Mouse (Mus musculus) gastrocnemius, adult 2 months (tissue): ENCODE results near the gene Borcs8. TPM values are rescaled to one million over a fixed set of nuclear protein-coding genes. Genes with fewer than 3 reads are reported as not detected.

Experiments used
- DNase-seq: peaks from one replicate; pipeline ENCODE4 v3.0.0; 2022
- H3K27ac ChIP-seq: fragments of 200-600 bp; 2 replicates; pipeline ENCODE4 v1.8.1; 2022; ENCODE audit warnings: mild to moderate bottlenecking
- H3K4me3 ChIP-seq: fragments of 200-600 bp; 2 replicates; pipeline ENCODE4 v1.8.1; 2022; ENCODE audit warnings: mild to moderate bottlenecking, moderate library complexity
- CTCF ChIP-seq: fragments of 200-600 bp; IDR thresholded peaks from 2 replicates; pipeline ENCODE4 v1.8.1; 2022; ENCODE audit warnings: antibody characterized with exemption, mild to moderate bottlenecking, moderate library complexity
- intact Hi-C: fragments of 180-260 bp; cut with DNase I; formaldehyde crosslinking; loops from one replicate; pipeline ENCODE4 v1.15.1; 2025
- total RNA-seq, 2 experiments: library from RNA; stranded (reverse); gene quantifications; 2 replicates each; pipeline ENCODE4 v1.2.3; 2021

Borcs8 gene
- total RNA-seq, 2 experiments from 2014 or later = 11.6 to 14.8 TPM

DNA sequence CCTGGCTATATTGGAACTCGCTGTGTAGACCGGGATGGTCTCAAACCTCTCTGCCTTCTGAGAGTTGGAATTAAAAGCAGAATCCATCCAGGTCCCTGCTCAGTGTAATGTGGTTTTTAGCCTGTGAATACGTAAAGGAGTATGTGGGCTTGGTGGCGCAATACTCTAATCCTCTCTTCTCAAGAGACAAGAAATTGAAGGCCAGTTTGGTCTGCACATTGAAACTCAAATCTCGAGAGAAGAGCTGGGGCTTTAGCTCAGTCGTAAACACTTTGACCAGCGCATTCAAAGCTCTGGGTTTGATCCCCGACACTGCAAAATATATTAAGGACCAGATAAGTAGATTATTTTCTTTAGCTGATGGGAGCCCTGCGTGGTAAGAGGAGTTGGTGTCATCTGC lies 682 bp downstream of the Borcs8 start:
- TF ChIP-seq CTCF = no peak
- intact Hi-C loops = loop anchor here (2.0 kb wide), 1 partner anchor 33 kb away; the partner anchor contains the start of gene Tmem161a
- peak overlapping the region; percentile 94 for H3K4me3 ChIP-seq
- peak overlapping the region; percentile 94 for H3K27ac ChIP-seq
- DNase-seq = no peak

DNA sequence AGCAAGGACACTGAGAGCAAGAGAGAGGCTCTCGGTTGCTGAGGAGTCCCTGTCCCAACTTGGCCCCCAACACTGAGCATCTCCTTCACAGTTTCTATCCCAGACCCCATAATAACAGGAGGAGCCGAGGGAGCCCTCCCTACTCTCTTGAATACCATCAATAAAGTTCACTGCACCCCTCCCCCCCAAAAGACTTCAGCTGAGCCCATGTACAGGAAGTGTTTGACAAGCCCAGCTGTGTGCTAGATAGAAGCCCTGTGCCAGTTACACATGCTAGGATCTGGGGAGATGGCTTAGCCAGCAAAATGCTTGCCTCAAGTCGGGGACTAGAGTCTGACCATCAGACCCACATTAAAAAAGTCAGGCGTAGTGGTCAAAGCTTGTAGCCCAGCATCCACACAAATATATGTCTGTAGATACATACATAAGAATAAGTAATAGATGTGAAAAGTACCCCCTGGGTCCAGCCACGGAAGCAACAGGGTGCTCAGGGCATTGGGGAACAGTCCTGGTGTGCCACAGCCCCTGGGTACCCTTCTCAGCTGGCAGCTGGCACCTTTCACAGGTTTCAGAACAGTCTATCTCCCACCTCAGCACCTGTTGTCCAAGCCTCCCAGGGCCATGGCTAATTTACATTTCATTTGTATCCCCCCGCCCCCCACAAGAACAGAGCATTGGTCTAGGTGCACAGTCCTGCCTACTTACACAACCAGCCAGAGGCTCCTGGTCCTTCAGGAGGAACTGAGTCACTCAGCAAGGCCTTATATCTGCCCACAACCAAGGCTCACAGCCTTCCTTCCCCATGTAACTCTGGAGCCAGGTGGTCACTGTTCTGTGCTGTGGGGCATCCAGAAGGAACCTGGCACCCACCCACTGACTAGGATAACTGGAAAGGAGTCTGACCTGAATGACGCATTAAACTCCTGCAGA lies 8.6 kb downstream of the Borcs8 start:
- Histone ChIP-seq H3K4me3 (no peak overlapping the region), H3K27ac (no peak overlapping the region)
- no peak for TF ChIP-seq CTCF
- no peak for DNase-seq
- intact Hi-C loops = no loop called here

DNA sequence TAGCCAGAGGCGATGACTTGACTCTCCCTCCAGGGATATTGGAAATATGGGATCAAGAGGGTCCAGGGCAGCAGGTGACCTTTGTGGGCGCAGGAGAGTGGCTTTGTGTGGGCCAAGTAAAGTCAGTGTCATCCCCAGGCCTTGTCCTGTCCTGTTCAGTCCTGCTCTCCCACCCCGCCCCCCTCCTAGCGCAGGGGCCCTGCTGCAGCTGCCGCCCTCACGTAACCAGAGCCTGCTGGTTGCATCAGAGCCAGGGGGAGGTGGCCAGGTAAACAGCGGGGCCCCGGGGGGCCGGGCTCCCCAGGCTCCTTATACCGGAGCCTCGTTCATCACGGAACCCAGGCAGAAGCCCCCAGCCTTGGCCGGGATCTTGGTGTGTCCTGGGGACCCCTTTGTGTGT lies 10.9 kb downstream of the Borcs8 start:
- DNase-seq = peak; percentile 67
- intact Hi-C loops = no loop called here
- Histone ChIP-seq H3K4me3 (no peak overlapping the region), H3K27ac (peak overlapping the region; percentile 10; the same call in 1 of the 2 replicates)
- TF ChIP-seq CTCF = no peak

GRCm38 (mm10) chr8:70152537-70153257 lies 13.4 kb downstream of the Borcs8 start:
- Histone ChIP-seq H3K4me3 (no peak overlapping the region), H3K27ac (no peak overlapping the region)
- DNase-seq = peak; percentile 71
- no peak for TF ChIP-seq CTCF
- intact Hi-C loops = no loop called here

DNA sequence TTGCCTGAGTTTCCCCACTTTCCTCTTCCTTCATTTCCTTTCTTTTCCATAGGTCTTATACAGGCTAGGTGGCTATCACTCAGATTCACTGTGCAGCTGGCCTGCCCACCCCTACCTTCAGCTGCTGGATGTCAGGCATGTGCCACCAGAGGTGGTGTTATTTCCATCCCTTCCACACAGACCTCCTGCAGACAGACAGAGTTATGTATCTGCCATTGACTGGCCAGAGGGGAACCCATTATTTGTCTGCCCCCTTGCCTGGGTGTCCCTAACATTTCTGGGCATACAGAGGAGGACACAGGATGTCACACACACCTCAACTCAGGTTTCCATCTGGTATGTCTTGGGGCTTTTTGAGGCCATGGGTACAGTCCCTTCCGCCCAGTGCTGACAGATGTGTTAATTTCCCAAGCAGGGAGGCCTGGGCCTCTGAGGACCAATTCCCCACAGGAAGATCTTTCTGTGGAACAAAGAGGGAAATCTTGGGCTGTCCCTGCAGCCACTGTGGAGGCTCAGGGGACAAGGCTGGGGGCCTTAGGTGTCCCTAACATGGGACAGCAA lies 18.0 kb downstream of the Borcs8 start:
- TF ChIP-seq CTCF = no peak
- intact Hi-C loops = no loop called here
- H3K4me3 ChIP-seq = no peak overlapping the region
- no peak for DNase-seq
- H3K27ac ChIP-seq = no peak overlapping the region

- DNase-seq = peak; percentile 78
- Histone ChIP-seq H3K4me3 (peak overlapping the region; percentile 78), H3K27ac (peak overlapping the region; percentile 20; the same call in 1 of the 2 replicates)
- intact Hi-C loops = no loop called here
- no peak for TF ChIP-seq CTCF
Observed at GRCm38 (mm10) chr8:70158069-70158853, 19.0 kb downstream of the Borcs8 start.

DNA sequence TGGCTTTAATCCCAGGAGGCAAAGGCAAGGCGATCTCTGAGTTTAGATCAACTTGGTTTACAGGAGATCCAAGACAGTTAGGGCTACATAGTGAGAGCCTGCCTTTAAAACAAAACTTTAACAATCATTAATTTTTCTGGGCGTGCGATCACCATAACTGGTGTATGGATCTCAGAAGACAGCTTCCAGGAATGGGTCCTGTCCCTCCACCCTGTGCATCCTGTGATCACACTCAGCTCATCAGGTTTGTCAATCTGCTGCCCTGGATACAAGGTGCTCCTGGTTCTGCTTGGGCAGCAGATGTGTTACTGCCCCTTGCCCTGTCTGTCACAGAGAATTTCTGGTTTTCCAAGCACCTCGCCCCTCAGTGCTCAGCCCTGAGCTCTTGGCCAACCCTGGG lies 19.9 kb downstream of the Borcs8 start:
- intact Hi-C loops = no loop called here
- Histone ChIP-seq H3K4me3 (no peak overlapping the region), H3K27ac (no peak overlapping the region)
- no peak for TF ChIP-seq CTCF
- no peak for DNase-seq

DNA sequence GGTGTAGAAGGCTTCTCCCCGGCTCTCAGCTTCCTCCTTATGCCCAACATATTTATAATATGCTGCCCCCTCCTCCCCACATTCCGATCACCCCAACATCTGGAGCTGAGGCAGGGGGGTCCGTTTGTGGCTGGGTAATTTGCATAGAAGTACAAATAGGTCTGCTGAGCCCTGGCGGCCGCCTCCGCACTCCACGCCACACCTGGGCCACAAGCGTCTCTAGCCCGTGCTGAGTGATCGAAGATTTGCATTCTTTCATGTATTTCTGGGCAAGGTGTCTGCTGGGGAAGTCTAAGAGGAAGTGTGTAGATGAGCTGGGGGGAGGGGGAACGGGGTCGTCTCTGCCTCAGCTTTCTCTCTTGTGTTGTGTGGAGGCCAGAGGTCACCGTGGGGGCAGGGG lies 20.7 kb downstream of the Borcs8 start:
- Histone ChIP-seq H3K4me3 (no peak overlapping the region), H3K27ac (no peak overlapping the region)
- no peak for DNase-seq
- intact Hi-C loops = no loop called here
- no peak for TF ChIP-seq CTCF

- intact Hi-C loops = no loop called here
Observed at GRCm38 (mm10) chr8:70163316-70163715, 24.0 kb downstream of the Borcs8 start.

DNA sequence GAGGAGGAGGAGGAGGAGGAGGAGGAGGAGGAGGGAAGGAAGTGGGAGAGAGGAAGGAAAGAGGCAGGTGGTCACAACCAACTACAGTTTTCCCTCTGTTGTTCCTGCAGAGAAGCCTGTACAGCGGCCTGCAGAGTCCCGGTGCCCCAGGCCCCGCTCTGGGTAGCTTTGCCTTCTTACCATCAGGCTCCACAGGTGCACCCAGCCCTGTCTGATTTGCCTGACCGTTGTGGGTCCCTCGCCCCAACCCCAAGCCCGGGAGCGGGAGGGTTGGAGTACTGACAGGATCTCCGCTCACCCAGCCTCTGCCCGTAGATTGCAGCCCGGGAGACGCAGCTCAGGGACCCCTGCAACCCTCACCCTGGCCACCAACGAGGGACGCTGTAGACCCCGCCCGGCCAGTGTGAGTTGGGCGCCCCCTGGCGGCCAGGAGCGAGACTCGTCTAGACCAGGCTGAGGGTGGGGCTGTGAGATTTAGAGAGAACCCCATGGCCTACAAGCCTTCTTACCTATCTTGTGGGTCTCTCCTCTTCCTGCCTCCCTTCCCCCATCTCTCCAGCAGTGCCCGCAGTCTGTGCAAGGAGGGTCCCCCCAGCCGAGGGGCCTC lies 27.3 kb downstream of the Borcs8 start:
- Histone ChIP-seq H3K27ac (no peak overlapping the region), H3K4me3 (peak overlapping the region; percentile 41)
- peak; percentile 93 for TF ChIP-seq CTCF
- DNase-seq = peak; percentile 78
- intact Hi-C loops = loop anchor here (1.0 to 5.0 kb wide), 2 partner anchors 62 to 79 kb away; no protein-coding TSS in a partner anchor

More at GRCm38 (mm10) chr8:70163316-70163715, 24.0 kb downstream of the Borcs8 start:
- Histone ChIP-seq H3K27ac (no peak overlapping the region), H3K4me3 (no peak overlapping the region)
- no peak for TF ChIP-seq CTCF
- DNase-seq = no peak

- no peak for DNase-seq
- intact Hi-C loops = loop anchor here (5.0 kb wide), 1 partner anchor 248 kb away; no protein-coding TSS in a partner anchor
- Histone ChIP-seq H3K27ac (no peak overlapping the region), H3K4me3 (no peak overlapping the region)
- TF ChIP-seq CTCF = no peak
Observed at GRCm38 (mm10) chr8:70170116-70170515, 30.8 kb downstream of the Borcs8 start.
